Mouse (Mus musculus) embryonic facial prominence, embryonic 10.5 days (tissue): ENCODE measurements at regions not wholly inside any gene's neighbourhood (a gene's known extent, or its start where the extent isn't known, plus 50 kb on each side); places are given as distances from the start of the nearest gene placed in this dataset.

Experiments used
- DNase-seq: peaks from one replicate; pipeline ENCODE4 v3.0.0-alpha.2; 2017; ENCODE audit warnings: low spot score
- H3K27ac ChIP-seq: fragments of 300-500 bp; sonication (generic); replicated peaks from 2 replicates; pipeline ENCODE4 v1.5.1; 2016; ENCODE audit warnings: mild to moderate bottlenecking
- H3K27me3 ChIP-seq: fragments of 300-500 bp; sonication (generic); replicated peaks from 2 replicates; pipeline ENCODE4 v1.6.1; 2016; ENCODE audit warnings: low read depth, mild to moderate bottlenecking; ENCODE audit not compliant: poor library complexity, severe bottlenecking
- H3K36me3 ChIP-seq: fragments of 300-500 bp; sonication (generic); replicated peaks from 2 replicates; pipeline ENCODE4 v1.6.1; 2016; ENCODE audit warnings: mild to moderate bottlenecking, moderate library complexity
- H3K4me1 ChIP-seq: fragments of 300-500 bp; sonication (generic); 2 replicates; pipeline ENCODE4 v1.6.1; 2016
- H3K4me3 ChIP-seq: fragments of 300-500 bp; sonication (generic); 2 replicates; pipeline ENCODE4 v1.5.1; 2016; ENCODE audit warnings: mild to moderate bottlenecking, moderate library complexity
- H3K9me3 ChIP-seq: fragments of 300-500 bp; sonication (generic); 2 replicates; pipeline ENCODE4 v1.6.1; 2016; ENCODE audit warnings: mild to moderate bottlenecking
- WGBS: fragments of 180-500 bp; shearing (Covaris S2); methylation state at CpG from one replicate; pipeline ENCODE4 v1.1.7; 2016; 5-methylcytosine and 5-hydroxymethylcytosine counted together

GRCm38 (mm10) chr1:191458292-191458691 lies 55.2 kb upstream of the Ppp2r5a start:
- WGBS: 66% methylated on average over 2 of the region's 2 CpGs

GRCm38 (mm10) chr1:191457103-191457502 lies 54.0 kb upstream of the Ppp2r5a start:
- Histone ChIP-seq H3K4me1 (peaks cover 33% of the 10 kb centered on the region), H3K27ac (no peak overlapping the region), H3K9me3 (no peaks in the 10 kb centered on the region), H3K27me3 (no peaks in the 10 kb centered on the region), H3K4me3 (no peak overlapping the region), H3K36me3 (no peaks in the 10 kb centered on the region)
- WGBS: 74% methylated on average over 4 of the region's 4 CpGs
- no peak for DNase-seq

More at GRCm38 (mm10) chr1:191458292-191458691, 55.2 kb upstream of the Ppp2r5a start:
- Histone ChIP-seq H3K4me1 (peaks cover 36% of the 10 kb centered on the region), H3K9me3 (no peaks in the 10 kb centered on the region), H3K36me3 (no peaks in the 10 kb centered on the region), H3K27me3 (no peaks in the 10 kb centered on the region), H3K4me3 (no peak overlapping the region), H3K27ac (no peak overlapping the region)
- no peak for DNase-seq

GRCm38 (mm10) chr1:191454604-191455003 lies 51.5 kb upstream of the Ppp2r5a start:
- 44% methylated on average over 3 of the region's 3 CpGs for whole genome bisulfite sequencing
- Histone ChIP-seq H3K9me3 (no peaks in the 10 kb centered on the region), H3K27ac (0 out of 2 replicates have a peak overlapping the region, but pooled peaks have one; percentile 25), H3K36me3 (no peaks in the 10 kb centered on the region), H3K4me3 (no peak overlapping the region), H3K27me3 (no peaks in the 10 kb centered on the region), H3K4me1 (peaks cover 21% of the 10 kb centered on the region)
- no peak for DNase-seq

- DNase-seq: no peak
- Histone ChIP-seq H3K4me1 (peaks cover 15% of the 10 kb centered on the region), H3K27me3 (no peaks in the 10 kb centered on the region), H3K27ac (no peak overlapping the region), H3K4me3 (no peak overlapping the region), H3K36me3 (no peaks in the 10 kb centered on the region), H3K9me3 (no peaks in the 10 kb centered on the region)
- 90% methylated on average over 3 of the region's 3 CpGs for WGBS
These were observed 50.5 kb upstream of the Ppp2r5a start for GRCm38 (mm10) chr1:191453589-191453988.
